Mouse (Mus musculus) natural killer cell, adult 2 months (primary cell): ENCODE data around the gene Gm281.

ENCODE experiments used
- DNase-seq, 2 experiments: peaks; one replicate each; pipeline ENCODE4 v3.0.0; 2022; ENCODE audit warnings: low spot score in 2 of 2

Gm281 gene

GRCm38 (mm10) chr14:13812801-13813479 is 101.3 kb downstream of the Gm281 start:
- no peak for DNase-seq

GRCm38 (mm10) chr14:13790446-13790845 is 123.8 kb downstream of the Gm281 start:
- DNase-seq: no peak

GRCm38 (mm10) chr14:13790001-13790400 is 124.3 kb downstream of the Gm281 start:
- no peak for DNase-seq

- no peak for DNase-seq
Observed at GRCm38 (mm10) chr14:13782970-13783369, 131.3 kb downstream of the Gm281 start.

GRCm38 (mm10) chr14:13778383-13778782 is 135.9 kb downstream of the Gm281 start:
- no peak for DNase-seq

GRCm38 (mm10) chr14:13771163-13771562 is 143.1 kb downstream of the Gm281 start:
- DNase-seq: no peak

GRCm38 (mm10) chr14:13770686-13771085 is 143.6 kb downstream of the Gm281 start:
- no peak for DNase-seq
